Mouse (Mus musculus) embryo, embryonic 11.5 days (tissue): Measurements from ENCODE around the gene Rack1.
"Not testable (repeated sequence)": the region's sequence is repeated elsewhere in the genome, so short reads cannot be mapped to it uniquely, and the experiment has no call there.

Experiments
- DNase-seq: peaks from one replicate; pipeline ENCODE4 v3.0.0-alpha.2; 2012; ENCODE audit warnings: low read depth, low spot score

Rack1 gene

DNA sequence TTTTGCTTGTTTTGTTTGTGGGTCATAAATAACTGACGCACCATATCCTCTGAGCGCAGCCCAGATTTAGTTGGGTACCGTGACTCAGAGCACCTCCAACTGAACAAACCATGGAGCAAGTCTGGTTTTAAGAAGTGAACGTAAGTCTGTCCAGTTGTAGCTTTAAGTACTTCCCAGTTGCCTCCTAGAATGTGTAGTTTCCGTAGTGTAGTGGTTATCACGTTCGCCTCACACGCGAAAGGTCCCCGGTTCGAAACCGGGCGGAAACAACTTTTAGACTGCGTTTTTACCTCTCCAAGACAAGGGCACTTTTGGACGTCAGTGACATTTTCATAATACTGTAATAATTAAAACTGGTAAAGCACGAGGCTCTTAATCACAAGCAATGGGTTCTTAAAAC, 18.2 kb downstream of the Rack1 start:
- peak; percentile 89 for DNase-seq

DNA sequence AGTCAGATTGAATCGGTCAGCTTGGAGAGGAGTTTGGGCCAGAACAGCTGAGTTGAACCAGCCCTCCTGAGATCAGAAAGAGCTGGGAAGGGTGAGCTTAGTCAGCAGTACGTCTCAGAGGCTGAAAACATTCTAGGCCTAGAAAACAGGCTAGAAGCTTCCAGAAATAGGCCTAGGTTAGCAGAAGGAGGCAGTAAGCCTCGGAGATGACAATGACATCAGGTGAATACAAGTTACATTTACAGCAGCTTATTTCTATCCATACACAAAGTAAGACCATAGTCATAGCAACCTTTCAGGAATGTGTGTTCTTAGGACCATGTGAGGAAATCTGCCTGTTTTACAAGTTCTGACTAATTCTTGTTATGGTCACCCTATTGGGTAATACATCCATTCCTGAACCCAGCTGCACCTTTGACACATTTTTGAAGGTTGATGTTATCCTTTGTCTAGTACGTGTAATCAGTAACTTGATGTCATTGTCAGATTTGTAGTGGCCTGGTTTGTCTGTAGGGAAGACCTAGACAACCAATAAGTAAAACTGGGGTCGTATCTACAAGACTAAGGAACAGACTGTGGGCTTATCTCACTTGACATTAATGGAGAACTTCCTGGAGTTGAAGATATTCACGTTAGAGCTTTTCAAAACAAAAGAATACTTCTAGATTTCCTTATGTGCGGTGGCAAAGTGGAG, 19.6 kb downstream of the Rack1 start:
- no peak for DNase-seq

DNA sequence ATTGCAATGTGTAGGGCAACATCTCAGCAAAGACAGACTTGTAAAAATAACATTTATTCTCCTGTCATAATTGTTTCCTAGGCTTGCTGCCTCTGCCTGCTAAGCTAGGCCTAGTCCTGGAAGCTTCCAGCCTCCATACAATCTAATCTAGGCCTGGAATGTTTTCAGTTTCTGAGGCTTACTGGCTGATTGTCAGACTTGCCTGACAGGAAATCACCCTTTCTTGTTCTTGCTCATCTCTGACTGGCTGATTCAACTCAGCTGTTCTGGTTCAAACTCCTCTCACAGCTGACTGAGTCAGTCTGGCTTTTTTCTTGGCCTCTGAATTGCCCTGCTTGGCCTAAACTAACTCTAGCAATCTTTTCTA, 20.2 kb downstream of the Rack1 start:
- no peak for DNase-seq

GRCm38 (mm10) chr11:48821299-48821698, 21.2 kb downstream of the Rack1 start:
- DNase-seq: not testable (repeated sequence)

DNA sequence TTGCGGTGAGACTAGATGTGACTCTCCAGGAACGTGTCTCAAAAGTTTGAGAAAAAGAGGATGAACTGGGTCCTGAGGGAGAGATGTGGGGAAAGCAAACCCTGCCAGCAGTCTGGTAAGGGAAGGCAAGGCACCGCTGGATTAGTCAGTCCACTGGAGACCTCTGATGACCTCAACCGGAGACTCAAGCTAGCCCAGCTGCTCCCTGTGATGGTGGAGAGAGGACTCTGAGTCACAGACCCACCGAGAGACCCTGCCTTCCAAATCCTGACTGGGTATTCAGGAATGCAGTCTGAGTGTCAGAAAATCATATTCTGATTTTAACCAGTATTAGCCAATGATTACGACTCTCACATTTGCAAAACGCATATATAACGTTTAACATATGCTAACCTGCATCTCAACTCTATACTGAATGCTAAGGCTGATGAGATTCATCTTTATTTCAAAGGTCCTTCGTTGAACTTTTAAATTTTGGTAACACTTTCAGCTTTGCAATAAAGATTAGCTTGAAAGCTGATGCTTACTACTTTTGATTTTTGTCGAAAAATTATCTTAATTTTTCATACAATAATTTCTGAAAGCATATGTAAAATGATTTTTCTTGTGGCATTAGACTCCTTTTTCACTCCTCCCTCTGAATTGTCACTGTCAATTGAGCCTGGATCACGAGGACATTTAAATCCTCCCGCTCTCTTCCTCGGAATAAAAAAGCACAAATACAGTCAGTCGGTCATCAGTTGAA, 22.8 kb downstream of the Rack1 start:
- DNase-seq: no peak

DNA sequence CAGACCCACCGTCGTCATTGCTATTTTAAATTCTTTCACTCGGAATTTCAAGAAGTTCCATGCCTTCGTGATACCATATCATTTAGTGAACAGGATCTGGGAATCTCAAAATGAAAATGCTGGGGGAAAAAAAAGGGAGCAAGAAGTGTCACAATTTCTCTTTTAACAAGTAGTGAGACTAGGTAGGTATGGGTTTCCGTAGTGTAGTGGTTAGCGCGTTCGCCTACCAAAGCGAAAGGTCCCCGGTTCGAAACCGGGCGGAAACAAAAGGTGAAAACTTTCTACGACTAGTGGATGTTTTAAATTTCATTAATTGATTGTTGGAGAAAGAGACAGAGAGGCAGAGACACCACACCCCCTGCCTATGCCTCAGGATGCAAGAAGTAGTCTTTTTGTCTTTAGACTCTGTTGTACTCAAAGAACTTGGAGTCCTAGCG, 23.4 kb downstream of the Rack1 start:
- DNase-seq: peak; percentile 83

DNA sequence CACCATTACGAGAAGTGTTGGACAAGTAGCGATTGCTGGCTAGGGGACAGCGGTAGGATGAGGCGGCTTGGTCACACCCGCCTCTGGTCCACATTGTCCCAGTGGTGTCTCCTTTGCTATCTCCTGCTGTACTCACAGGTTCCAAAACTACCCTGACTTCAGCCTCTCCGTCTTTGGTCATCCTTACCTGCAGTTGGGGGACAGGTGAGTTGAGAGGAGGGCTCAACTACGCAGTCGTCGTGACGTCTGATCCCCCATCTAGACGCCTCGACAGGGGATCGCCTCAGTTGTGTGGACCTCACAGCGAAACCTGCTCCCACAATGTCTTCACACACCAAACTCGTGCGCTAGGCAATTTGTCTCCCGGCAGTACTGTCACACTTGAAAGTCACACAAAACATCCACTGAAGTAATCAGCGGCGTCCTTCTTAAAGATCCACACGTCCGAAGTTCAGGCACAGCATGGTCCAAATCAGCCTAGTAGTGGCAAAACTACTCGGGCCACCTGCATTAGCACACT, 24.2 kb downstream of the Rack1 start:
- DNase-seq: no peak

GRCm38 (mm10) chr11:48825979-48826751, 26.0 kb downstream of the Rack1 start, which contains the start of the genes Trim7 and Gm12184:
TSS of gene Trim7 (plus strand) at chr11:48826140.
TSS of gene Gm12184 (minus strand) at chr11:48826655.
- DNase-seq: not testable (repeated sequence)

GRCm38 (mm10) chr11:48826752-48827096, 26.6 kb downstream of the Rack1 start:
- no peak for DNase-seq

DNA sequence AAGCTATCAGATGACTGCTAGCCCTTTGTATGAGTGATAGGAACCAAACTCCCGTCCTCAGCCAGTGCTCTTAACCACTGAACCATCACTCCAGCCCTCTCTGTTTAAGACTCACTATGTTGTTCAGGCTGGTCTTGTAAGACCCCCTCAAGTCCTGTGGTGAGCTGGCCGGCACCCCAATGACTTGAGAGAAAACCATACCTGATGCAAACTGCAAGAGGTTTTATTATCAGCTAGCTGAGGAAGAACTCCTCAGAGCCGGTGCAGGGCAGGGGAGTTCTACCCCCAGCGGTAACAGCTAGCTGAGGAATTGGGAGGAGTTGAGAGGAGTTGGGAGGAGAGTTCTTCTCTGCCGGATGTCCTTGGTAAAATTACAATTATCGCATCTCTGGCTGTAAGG, 27.8 kb downstream of the Rack1 start:
- no peak for DNase-seq

- no peak for DNase-seq
These were observed 30.1 kb downstream of the Rack1 start for GRCm38 (mm10) chr11:48830279-48830678.

DNA sequence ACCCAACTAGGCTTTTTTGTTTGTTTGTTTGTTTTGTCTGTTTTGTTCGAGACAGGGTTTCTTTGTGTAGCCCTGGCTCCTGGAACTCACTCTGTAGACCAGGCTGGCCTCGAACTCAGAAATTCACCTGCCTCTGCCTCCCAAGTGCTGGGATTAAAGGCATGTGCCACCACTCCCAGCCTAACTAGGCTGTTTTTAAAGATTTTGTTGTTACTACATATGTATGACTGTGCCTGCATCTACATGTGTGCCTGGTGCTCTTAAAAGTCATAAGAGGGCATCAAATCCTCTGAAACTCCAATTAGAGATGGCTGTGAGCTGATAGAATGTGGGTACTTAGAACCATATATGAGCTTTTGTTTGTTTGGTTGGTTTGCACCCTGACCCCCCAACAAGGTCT, 31.1 kb downstream of the Rack1 start:
- no peak for DNase-seq

- no peak for DNase-seq
These were observed 33.1 kb downstream of the Rack1 start for GRCm38 (mm10) chr11:48833078-48833730.

DNA sequence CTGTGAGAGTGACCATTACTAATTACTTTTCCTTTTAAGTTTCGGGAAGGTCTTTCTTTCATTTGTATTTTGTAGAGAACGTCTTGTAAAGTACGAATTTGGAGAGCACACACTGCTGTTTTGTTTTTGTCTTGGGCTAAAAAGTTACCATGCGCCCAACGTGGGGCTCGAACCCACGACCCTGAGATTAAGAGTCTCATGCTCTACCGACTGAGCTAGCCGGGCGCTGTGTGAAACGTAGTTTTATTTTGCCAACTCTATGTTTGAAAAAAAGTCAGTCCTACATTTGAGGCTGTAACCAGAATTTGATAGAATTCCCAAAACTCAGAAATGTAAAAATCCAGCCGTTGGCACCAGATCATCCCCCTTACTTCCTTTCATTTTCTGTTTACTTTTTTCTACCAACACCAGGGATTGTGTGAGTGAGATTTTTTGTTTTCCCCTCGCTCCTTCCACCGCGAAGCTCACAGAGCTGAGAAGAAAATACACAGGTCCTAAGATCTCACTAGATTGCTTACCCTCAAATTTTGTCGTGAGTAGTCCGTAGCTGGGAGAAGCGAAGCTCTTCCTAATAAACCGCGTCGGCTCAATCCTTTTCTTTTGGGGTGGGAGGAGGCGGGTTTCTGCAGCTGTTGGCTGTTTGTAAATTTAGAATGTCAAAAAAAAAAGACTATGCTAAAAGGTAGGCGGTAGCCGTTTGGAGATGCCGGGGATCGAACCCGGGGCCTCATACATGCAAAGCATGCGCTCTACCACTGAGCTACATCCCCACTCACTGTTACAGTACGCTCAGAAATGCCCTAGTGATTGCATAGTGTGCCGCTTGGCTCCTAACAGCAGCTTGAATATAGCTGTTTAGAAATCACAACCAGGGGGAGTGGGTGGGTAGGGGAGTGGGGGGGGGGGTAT, 33.9 kb downstream of the Rack1 start:
- peak; percentile 85 for DNase-seq

- no peak for DNase-seq
These were observed 35.8 kb downstream of the Rack1 start for GRCm38 (mm10) chr11:48835923-48836322.

GRCm38 (mm10) chr11:48836990-48837309, 36.8 kb downstream of the Rack1 start:
- no peak for DNase-seq

DNA sequence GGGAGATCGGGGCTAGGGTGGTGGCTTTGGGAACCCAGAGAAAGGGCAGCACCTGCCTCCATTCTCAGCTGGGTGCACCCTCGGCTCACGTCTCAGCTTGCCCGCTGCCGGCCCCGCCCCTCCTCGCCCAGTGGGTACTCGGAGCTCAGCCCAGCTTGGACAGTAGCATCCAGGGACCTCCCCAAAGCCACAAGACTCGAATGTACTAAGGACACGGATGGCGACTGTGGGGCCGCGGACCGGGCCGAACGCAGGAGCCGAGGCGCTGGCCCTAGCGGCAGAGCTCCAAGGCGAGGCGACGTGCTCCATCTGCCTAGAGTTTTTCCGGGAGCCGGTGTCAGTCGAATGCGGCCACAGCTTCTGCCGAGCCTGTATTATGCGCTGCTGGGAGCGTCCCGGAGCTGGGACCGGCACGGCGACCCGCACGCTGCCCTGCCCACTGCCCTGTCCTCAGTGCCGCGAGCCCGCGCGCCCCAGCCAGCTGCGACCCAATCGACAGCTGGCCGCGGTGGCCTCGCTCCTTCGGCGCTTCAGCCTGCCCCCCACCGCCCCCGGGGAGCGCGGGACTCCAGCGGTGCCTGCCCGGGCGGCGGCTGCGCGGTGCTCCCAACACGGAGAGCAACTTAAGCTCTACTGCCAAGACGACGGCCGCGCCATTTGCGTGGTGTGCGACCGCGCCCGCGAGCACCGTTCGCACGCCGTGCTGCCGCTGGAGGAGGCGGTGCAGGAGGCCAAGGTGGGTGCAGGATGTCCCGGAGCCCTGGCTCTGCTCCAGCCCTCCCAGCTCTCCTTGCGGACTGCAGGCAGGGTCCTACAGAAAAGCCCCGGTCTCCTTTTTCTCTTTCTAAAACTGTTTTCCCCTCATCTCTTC, 37.4 kb downstream of the Rack1 start:
- DNase-seq: no peak

DNA sequence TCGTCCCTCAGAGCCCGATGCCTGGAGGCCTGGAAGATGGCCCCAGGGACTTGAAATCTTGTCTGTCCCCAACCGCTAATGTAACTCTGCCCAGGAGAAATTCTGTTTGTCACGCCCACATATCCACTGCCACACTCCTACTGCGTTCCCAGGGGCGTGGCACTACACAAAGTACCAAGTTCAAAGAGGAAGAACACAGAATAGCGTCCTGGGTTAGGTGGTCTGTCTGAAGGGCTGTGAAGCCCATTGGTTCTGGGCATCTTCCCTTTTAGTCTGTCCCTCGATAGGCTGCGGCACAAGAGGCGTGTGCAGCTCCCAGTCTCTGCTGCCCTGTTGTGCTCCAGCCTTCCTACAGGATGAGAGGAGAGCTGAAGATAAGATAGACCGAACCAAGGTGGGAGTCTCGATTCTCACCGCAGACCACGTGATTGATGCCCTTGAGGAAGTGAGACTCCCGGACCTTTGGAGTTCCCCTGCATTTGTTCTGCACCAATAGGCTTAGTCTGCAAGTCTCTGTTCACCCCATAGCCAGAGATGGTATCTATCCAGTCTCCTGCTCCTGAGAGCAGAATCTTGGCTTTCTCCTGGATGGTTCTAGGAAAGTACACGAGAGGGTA, 38.2 kb downstream of the Rack1 start:
- no peak for DNase-seq
